Mouse (Mus musculus): ENCODE results near the gene Nicn1.

- TF ChIP-seq TAL1 (IDR thresholded peaks at IDR 0.05; ENCODE audit: low read length) = no peak
- TF ChIP-seq GATA1 (IDR thresholded peaks at IDR 0.05; ENCODE audit: low read length) = no peak
Measured at GRCm38 (mm10) chr9:108318462-108318861, 28.2 kb downstream of the Nicn1 start.

All from erythroblast, embryonic 14.5 days (primary cell).